Mouse (Mus musculus): ENCODE results near the gene Syngr1.

Gene Syngr1

DNA sequence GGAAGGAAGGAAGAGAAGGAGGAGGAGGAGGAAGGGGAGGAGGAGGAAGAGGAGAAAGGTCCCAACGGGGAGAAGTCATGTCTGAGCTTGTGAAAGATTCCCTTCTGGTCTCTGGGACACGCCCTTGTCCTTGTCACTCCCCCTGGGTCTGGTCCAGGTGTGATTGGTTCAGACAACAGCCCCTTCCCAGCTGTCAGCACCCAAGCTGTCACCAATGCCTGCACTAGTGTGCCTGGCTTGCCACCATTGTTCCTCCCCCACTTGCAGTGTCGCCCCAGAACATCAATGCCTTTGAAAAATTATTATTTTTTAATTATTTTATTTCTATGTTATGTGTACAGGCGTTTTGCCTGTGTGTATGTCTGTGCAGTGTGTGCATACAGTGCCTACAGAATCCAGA lies 22.0 kb upstream of the Syngr1 start:
- in situ Hi-C loops (cut with MboI, MseI), result loop anchor here in 1 of 2 experiments (10.0 kb wide), 1 partner anchor 254 kb away; no protein-coding TSS in a partner anchor

DNA sequence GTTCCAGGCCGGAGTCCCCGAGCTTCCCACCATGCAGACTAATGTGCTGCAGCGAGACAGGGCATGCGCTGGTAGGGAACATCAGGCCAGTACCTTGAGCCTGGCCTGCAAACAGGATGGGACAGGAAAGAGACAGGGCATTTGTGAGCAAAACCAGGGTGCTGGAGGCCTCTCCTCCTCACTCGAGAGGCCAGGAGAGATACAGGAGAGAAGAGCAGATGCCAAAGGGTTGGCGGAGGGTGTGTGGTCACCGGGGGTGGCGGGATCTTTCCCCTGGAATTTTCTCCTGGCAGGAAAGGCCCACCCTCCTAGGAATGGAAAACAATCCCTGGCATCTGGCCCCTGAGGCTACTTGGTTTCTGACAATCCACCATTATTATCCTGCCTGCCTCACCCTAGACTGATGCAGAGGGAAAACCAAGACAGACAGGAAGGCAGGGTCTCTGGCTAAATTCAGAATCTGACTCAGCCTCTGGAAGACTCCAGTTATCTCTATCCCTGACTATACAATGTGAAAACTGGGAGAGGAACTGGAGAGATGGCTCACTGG lies 21.0 kb upstream of the Syngr1 start:
- in situ Hi-C loops (cut with MboI, MseI), result no loop called here

DNA sequence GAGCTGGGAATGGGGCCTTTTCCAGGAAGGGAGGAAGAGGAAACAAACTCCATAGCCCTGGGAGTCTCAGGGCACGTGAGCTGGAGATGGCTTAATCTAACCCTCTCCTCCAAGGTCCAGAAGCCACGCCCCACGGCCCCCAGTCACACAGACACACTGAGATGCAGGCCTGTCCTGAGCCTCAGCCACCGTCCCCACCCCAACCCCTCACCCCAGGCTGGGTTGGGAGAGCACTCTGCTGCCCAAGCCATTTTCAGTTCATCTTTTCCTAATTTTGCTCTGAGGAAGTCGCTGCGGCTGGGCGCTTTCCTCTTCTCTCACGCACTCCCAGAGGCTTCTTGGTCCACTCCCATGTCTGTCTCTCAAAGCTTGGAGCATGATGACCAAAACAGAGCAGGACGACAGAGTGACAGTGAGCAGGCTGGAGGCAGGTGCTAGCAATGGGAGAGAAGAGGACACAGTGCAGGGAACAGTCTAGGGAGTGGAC lies 19.1 kb upstream of the Syngr1 start:
- in situ Hi-C loops (cut with MboI, MseI), result no loop called here

DNA sequence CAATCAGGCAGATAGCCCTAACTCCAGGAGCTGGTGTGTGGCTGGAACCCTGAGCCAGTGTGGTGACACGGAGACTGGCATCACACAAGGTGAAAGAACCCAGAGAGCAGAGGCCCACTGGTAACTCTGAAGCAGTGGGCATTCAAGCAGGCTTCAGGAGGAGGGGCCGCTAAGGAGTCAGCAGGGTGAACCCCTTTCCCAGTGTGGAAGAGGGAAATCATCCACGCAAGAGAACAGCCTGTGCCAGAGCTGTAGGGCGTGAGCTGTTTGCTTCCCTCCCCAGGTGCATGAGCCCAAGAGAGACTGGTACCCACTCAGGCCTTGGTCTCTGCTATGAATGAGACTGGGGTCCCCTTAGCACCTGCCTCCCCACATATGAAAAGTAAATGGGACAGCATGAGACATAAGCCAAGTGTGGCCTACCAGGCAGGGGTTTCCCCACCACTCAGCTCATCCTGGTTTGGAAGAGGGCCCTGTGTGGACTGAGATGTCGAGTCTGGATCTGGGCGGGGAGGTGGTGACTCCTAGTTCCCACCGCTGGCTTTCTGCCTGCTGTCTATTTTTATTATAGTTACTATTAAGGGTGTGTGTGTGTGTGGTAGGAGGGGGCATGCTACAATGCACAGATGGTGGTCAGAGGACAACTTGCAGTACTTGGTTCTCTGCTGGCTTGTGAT lies 18.4 kb upstream of the Syngr1 start:
- in situ Hi-C loops (cut with MboI, MseI), result no loop called here

DNA sequence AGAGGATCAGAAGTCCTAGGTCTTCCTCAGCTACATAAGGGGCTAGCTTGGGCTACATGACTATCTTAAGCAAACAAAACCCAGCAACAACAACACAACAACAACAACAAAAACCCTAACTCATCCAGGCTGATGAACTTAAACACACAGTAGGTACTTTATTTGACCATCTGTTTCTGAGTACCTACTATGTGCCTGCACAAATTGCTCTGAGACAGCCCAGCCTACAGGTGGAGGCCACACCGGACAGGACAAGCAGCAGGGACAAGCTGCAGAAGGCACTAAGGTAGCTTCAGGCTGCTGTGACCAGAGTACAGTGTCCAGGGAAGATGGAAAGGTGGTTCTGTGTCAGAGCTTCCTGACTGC lies 17.9 kb upstream of the Syngr1 start:
- in situ Hi-C loops (cut with MboI, MseI), result no loop called here

DNA sequence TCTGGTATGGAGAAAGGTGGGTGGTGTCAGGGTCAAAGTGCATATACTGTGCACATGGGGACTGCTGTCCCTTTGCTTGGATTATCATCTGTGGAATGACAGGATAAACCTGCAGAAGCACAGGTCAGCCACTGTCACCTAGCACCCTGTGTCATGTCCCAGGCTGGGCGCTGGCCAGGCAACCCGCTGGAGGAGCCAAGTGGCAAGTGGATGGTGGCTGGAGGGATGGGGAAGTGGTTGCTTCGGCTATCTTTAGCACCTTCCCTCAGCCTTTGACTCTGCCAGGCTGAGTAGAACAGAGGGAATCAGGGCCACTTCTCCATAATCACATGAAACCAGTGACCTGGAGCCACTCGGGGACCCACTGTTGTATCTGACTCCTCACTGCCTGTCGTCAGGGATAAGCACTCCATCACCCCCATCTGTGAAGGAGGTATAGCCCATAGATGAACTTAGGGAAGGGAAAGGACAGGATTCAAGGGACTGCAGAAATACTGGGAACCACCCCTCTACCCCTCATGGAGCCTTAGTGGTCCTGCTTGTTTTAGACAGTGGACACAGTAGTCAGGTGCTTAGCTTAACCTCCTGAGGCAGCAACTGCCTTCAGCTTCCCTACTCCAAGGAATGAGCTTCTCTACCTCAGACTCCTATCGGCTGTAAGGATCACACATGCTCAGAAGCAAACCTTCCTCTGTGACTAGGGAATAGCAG lies 16.3 kb upstream of the Syngr1 start:
- in situ Hi-C loops (cut with MboI, MseI), result loop anchor here in 1 of 2 experiments (5.0 kb wide), 1 partner anchor 378 kb away; no protein-coding TSS in a partner anchor

DNA sequence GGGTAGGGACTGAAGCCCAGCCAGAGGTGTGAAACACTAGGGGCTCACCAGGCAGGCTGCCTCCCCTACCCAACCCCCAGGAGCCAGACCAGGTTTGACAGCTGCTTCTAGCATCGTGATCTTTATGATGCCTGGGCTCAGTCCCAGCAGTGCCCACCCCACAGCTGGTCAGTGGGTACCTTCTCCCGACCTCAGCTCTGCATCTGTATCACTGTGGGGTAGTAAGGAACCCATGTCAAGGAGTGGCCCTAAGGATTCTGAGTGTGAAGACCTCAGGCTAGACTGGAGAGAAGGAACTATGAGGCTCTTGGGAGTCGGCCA lies 15.8 kb upstream of the Syngr1 start:
- in situ Hi-C loops (cut with MboI, MseI), result loop anchor here in 1 of 2 experiments (5.0 kb wide), 1 partner anchor 378 kb away; no protein-coding TSS in a partner anchor

DNA sequence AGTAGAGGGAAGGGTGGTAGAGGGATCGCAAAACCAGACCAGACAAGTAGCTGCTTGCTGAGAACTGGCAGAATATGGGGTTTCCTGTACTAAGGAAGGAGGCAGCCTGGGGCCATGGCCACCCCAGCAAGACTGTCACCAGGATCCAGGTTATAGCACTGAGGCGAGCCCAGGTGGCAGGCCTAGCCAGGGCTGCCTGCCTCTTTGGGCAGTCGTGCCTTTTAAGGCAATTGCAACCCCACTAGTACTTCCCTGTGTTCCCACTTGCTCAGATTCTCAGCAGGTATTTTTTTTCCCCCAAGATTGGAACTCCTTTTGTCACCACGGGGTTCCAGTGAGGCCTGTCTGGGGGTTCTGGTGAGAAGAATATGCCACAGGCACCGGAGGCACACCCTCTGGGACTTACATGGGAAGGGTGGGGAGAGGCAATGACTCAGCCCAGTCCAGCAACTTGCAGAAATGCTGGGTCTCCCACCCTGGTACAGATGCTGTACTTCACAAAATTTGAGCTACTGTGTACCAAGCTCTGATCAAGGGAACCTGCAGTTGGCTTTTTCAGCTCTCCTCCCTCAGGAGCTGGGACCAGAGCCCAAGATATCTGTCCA lies 15.3 kb upstream of the Syngr1 start:
- in situ Hi-C loops (cut with MboI, MseI), result loop anchor here in 1 of 2 experiments (5.0 kb wide), 1 partner anchor 379 kb away; no protein-coding TSS in a partner anchor

DNA sequence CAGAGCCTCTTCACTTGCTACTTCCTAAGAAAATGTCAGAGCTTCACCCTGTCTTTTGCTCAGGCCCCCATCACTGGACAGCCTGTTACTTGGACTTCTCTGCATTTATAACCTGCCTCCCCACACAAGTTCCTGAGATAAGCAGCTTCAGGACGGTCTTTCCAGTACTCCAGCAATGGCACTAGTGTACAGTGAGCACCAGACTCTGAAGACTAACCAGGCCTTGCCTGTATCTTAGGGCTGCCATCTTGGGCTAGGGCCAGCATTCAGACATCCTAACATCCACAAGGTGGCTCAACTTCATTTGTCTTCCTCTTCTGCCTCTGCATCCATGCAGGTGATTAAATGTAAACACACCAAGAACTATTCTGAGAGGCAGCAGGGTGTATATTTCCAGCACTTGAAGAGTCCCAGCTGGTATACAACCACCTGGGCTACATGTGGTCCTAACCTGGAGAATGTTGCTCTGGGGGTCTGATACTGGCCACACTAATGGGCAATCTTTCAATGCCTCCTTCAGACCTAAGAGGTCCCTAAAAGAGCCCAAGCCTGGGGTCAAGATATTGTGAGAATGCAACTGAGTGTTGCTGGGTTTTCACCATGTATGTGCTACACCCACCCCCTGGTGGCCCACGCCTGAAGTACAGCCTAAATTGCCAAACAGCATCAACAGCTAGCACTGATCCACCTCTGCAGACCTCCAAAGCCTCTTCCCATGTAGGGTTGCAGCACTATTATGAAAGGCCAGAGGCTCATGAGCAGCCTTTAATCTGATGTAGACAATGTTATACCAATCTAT lies 14.6 kb upstream of the Syngr1 start:
- in situ Hi-C loops (cut with MboI, MseI), result loop anchor here in 1 of 2 experiments (5.0 kb wide), 1 partner anchor 379 kb away; no protein-coding TSS in a partner anchor

DNA sequence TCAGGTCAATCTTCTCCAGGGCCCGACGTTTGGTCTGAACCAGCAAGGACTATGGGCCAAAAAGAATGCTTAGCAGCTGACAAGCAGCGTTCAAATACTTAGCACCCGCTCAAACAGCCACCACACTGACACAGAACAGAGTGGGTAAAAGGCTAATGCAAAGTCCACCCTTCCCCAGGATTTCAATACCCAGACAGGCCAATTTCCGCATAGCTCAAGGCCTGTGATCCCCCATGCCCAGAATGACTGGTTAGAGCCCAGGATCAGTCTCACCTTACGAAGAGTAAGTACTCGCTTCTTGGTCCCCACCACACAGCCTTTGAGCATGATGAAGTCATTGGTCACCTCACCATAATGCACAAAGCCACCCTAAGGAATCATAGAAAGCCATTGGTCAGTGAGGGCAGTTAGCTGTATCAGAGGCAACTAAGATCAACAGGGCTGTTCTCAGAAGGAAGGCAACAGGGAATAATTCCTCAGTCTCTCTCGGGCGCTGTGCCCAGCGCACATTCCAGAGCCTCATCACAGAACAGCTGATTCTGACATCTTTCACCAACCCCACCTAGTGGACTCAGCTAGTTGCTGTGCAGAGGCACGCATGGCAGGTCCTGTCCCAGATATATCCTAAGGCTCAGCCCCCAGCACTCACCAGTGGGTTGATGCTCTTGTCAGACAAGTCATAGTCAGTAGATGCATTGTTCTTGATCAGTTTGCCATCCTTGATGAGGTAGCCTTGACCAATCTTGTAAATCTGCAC lies 12.9 kb upstream of the Syngr1 start:
- in situ Hi-C loops (cut with MboI, MseI), result loop anchor here in 1 of 2 experiments (5.0 kb wide), 1 partner anchor 381 kb away; no protein-coding TSS in a partner anchor

DNA sequence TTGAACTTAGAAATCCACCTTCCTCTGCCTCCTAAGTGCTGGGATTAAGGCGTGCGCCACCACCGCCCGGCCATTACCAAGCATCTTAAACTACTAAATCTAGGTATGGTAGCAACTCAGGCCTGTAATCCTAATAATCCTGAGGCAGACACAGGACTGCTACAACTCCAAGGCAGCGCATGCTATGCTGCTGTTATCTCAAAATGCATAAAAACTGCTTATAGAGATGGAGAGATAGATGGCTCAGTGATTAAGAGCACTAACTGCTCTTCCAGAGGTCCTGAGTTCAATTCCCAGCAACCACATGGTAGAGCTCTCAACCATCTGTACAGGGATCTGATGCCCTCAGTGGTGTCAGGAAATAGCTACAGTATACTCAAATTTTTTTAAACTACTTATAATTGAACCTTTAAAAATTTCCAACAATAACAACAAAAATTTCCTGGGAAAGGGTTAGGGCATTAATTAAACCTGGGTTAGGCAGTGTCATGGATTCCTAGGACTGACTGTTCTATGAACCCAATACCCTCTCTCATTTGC lies 11.9 kb upstream of the Syngr1 start:
- in situ Hi-C loops (cut with MboI, MseI), result loop anchor here in 1 of 2 experiments (5.0 kb wide), 1 partner anchor 382 kb away; no protein-coding TSS in a partner anchor

DNA sequence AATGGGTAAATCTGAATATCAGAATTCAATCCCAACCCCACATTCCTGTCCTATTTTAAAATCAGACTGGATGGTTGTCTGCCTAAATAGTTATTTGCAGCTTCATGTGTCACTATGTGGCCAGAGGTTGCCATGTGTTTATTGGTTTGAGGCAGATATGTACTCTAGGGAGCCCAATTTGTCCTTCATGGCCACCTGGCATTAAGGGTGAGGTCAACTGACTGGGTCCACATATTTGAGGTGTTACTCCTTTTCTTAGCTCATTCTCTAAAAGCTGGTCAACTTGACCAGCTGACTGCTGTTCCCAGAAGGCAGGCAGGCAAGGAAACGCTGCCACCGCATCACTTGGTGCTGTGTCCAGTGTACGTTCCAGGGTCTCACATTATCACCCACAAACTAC lies 11.2 kb upstream of the Syngr1 start:
- in situ Hi-C loops (cut with MboI, MseI), result loop anchor here in 1 of 2 experiments (5.0 kb wide), 1 partner anchor 383 kb away; no protein-coding TSS in a partner anchor

DNA sequence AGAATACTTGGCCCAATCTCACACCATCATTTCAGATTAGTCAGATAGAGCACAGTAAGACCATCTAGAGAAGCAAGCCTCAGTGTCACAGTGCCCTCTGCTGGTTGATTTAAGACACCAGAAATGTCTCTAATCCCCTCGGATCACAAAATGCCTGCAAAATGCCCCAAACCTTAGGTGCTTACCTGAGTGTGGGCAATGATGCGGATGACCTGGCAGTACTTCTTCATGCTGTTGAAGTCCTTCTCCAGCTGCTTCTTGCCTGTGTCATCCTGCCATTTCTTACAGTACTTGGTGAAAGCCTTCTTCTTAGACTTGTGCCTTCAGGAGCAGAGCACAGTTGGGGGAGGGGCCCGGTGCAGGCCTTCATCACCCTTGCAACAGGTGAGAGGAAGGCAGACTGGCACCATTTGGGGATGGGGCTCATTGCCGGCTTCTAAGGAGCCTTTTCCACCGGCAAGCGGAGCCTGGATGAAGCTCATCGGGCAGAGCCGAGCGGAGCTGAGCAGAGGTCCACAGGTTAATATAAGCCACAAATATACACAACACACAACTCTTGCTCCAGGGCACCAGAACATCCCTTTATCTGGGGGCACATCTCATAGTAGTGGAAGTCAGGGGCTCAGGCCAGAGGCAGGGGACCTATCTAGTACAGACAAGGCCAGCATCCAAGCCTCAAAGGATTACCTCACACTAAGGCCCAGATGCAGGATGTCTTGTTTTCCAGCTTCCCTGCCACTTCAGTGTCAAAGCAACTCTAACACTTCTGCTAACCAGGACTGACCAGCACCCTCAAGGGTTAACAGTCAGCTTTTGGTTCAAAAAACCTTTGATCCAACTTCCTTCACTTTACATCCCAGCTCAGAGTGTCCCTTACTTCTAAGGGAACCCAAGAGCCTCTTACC lies 10.2 kb upstream of the Syngr1 start:
- in situ Hi-C loops (cut with MboI, MseI), result no loop called here

DNA sequence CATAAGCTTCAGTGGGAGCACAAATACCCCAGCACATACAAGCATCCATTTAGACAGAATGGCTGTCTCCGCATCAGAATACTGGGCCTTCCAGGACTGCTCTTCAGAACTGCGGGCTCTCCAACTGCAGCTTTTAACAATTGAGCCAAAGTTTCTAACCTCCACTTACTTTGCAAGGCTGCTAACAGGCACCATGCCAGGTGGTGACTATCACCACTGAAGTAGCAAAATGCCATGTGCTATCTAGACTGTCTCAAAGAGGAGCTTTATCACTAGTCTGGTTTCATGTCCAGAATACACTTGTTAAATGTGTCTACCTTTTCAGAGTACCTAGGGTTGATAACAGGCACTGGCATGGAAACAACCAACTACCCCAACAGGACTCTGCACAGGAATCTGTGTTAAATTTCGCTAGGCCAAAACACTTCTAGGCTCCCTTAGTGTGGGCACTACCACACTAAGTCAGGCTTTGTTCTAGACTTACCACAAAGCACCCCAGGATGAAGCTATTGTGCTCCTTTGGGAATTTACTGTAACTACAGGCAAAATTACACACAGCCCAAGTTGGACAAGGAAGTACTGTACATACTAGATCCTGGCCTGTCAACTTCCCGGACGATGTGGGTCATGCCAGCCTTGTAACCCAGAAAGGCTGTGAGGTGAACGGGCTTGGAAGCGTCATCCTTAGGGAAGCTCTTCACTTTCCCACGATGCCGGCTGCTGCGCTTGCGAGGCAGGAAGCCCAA lies 9.2 kb upstream of the Syngr1 start:
- in situ Hi-C loops (cut with MboI, MseI), result no loop called here

DNA sequence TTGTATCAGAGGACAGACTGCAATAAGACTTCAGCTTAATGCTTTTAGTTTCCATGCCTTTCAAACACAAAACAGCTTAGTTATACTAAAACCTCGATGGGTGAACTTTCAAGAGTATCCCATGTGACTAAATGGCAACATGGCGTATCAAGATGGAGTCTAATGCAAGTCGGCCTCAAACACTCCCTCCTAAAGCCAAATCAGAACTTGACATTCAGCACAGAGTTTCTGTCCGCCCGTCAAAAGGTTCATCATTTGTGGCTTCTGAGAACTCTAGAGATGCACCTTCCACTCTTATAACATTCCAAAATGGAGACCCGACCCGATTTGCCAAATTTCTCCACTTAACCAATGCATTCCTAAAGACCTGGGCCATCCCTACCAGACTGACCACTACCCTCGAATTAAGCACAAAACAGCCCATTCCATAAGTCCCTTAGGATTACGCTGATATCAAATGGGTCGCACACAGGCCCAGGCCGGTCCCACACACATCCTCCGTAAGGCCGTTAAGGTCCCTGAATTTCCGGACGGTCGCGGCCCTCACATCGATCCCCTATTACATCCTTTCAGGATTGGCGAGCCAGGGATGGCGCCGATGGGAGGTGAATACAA lies 8.4 kb upstream of the Syngr1 start:
- in situ Hi-C loops (cut with MboI, MseI), result no loop called here

DNA sequence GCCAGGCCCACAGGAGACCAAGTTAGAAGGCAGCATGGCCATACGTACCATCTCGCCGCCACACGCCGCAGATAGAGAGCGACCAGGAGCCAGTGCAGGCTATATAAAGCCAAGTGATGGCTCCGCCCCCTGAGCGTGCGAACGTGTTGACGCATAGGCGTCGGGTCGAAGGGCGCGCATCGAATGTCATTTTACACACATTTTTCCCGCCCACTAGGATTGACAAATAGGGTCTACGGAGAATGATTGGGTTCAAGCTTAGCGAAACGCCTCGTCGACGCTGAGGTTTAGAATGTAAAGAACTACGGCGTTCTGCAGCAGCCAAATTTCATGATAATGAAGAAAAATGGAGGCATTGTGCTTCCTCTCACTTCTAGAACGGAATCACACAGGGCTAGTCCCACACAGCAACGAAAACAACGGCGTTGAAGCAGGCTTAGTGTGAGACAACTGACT lies 7.8 kb upstream of the Syngr1 start:
- in situ Hi-C loops (cut with MboI, MseI), result no loop called here

DNA sequence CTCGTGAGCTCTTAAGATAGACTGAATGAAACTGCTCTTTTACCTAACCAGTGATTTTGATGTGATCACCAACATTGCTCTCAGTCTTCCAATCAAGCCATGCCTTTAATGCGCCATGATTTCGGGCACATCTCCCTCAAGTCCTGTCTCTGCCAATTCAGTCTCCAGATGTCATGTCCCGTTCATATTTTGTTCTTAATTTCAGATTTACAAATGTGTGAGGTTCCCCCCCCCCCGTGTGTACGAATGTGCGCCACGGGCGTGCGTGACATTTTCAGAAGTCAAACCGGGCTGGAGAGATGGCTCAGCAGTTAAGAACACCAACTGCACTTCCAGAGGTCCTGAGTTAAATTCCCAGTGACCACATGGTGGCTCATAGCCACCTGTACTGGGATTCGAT lies 7.4 kb upstream of the Syngr1 start:
- in situ Hi-C loops (cut with MboI, MseI), result no loop called here
